Mouse (Mus musculus) right cerebral cortex, adult 18-20 months (tissue): Measurements from ENCODE around the gene Garnl3.
A peak's percentile ranks its signal among the peaks of the same experiment; 100 is the strongest.

Experiments
- DNase-seq: peaks from one replicate; pipeline ENCODE4 v3.0.0; 2022; ENCODE audit warnings: mixed read lengths

Garnl3 gene

GRCm38 (mm10) chr2:33086671-33087363, 44.6 kb downstream of the Garnl3 start:
- no peak for DNase-seq

DNA sequence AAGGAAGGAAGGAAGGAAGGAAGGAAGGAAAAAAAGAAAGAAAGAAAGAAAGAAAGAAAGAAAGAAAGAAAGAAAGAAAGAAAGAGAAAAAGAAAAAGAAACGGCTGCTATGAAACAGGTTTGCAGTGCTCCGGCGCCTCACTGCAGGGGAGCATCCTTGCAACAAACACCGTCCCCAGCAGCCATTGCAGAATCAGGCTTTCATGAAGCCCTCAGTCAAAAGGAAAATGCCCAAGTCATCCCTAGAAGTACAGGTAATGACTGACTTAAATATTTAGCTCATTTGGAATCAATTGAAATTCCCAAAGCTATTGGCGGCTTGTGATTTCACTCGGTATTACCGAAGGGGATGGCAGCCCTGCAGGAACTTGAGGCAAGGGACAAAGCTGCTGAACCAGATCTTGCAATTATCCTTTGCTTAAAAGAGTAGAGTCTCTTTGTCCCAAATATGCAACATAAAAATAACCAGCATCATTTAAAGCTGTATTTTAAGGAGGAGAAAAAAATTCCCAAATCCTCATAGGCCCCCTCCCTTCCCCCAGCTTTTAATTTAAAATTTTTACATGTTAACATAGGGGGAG, 45.3 kb downstream of the Garnl3 start:
- no peak for DNase-seq

DNA sequence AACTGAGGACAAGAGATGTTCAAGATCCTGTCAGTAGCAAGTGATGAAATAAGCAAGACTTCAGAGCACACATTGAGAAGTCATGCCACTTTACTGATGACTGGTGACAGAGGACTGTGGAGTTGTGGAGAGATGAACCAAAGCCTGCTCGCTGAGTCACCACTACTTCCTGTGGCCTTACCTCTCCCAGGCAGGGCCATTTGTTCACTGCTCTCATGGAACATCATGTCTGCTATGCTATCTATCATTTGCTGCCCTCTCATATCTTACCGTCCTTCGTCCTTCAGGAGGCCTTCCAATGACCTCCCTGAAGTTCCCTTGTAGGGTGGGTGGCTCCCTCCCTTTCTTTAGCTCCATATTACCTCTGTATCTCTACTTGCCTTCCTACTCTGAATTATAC, 47.2 kb downstream of the Garnl3 start:
- DNase-seq = no peak

- DNase-seq = no peak
Observed at GRCm38 (mm10) chr2:33080166-33080565, 51.3 kb downstream of the Garnl3 start.

- DNase-seq = no peak
Observed at GRCm38 (mm10) chr2:33077252-33077651, 54.2 kb downstream of the Garnl3 start.

DNA sequence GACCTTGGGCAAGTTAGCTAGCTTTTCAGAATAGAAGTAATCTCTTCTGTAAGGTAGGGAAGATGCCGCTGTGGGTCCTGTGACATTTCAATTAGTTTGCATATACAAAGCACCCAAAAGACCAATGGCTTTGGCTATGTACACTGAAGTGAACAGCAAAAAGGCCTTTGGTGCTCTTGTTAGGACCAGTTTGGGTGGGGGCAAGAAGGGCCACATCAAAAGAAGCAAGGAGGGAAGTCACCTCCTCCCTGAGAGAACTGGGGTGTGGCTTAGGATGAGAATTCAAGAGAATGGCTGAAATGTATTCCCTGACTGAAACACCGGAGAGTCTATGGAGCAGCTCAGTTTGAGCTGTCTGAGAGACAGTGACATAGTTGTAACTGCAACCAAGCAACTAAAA, 56.5 kb downstream of the Garnl3 start:
- DNase-seq = no peak

DNA sequence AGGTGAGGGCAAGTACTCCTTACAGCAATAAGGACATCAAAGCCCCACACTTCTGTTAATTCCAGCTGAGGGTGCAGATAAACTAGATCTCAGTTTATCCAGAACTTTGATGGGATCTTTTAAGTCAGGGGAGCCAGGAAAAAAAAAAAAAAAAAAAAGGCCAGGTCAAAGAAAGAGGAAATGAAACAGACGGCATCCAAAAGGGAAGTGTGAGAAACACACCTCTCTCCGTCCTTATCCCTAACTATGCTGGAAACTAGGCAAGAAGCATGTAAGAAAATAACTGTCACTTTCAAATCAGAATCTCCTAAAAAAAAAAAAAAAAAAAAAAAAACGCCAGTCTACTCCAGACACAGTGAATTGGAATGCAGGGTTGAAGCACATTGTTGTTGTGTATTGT, 57.3 kb downstream of the Garnl3 start:
- DNase-seq = no peak

DNA sequence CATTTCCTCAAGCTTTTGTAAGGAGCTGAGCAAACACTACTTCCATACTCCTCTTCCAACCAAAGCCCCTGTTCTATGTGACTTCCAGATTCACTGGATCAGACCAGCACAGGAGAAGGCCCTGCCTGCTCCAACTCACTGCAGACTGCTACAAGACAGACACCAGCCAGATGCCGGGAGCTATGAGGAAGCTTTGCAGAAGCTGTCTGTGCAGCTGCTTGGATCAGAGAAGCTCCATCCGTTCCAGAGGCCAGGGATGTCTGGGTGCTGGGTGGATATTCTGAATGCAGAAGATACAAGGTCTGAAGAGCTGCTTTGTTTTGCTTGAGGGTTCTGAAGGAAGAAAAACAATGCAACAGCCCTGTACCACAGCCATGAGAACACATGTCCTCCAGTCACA, 59.1 kb downstream of the Garnl3 start:
- no peak for DNase-seq

DNA sequence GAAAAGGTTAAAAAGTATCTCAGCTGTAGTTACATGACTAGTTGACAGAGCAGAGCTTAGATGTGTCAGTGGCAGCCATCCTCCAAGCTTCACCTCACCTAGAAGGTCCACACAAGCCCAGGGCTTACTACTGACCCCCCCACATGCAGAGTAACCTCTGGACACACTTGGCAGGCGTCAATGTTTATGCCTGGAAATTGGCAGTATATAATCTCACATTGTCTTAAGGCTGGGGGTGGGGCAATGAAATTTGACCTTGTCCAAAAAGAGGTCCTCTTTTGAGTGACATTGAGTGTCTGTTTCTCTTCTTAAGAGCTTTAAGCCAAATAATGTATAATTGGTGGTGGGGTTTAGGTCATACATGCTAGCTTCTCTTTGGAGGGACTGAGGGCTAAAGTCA, 65.8 kb downstream of the Garnl3 start:
- DNase-seq = no peak

- DNase-seq = no peak
Observed at GRCm38 (mm10) chr2:33062744-33063143, 68.7 kb downstream of the Garnl3 start.

- peak; percentile 56 for DNase-seq
Observed at GRCm38 (mm10) chr2:33058926-33059325, 72.5 kb downstream of the Garnl3 start.

DNA sequence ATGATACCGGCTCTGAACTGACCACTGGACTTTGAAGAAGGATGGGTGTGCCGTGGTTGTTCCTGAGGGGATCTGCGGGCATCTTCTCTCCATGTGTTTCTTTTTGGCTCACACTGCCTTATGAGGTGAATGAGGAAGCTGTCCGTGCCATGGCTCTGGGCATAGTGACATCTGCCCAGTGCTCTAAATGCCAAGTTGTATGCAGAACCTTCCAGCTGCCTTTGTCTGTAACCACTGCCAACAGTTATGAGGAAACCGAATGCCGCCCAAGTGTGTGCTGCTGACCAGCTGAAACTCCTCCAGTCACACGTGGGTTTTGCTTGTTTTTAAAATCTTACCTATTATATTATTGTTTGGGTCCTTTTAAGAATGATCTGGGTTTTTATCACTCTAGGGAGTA, 73.9 kb downstream of the Garnl3 start:
- no peak for DNase-seq

GRCm38 (mm10) chr2:33053966-33054365, 77.5 kb downstream of the Garnl3 start:
- no peak for DNase-seq

GRCm38 (mm10) chr2:33047360-33047759, 84.1 kb downstream of the Garnl3 start:
- DNase-seq = no peak

- no peak for DNase-seq
Observed at GRCm38 (mm10) chr2:33046919-33047318, 84.5 kb downstream of the Garnl3 start.

- DNase-seq = no peak
Observed at GRCm38 (mm10) chr2:33045899-33046298, 85.6 kb downstream of the Garnl3 start.

DNA sequence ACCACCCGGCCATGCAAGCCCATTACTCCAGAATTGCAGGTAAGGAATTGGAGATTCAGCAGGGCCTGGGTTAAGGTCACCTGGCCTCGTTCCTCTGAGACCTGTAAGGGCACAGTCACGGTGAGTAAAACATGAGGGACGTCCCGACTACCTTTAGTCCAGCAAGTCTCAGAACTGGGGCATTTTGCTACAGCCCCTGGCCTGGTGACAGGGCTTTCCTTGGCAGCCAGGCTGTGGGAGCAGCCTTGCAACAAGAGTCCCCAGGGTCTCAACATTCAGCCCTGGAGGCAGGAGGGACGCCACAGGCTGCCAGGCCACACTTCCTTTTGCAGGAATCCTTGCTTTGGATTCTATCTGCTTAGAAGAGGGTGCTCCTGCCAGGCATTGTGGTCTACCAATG, 88.7 kb downstream of the Garnl3 start:
- DNase-seq = no peak

GRCm38 (mm10) chr2:33041571-33041970, 89.9 kb downstream of the Garnl3 start:
- no peak for DNase-seq

DNA sequence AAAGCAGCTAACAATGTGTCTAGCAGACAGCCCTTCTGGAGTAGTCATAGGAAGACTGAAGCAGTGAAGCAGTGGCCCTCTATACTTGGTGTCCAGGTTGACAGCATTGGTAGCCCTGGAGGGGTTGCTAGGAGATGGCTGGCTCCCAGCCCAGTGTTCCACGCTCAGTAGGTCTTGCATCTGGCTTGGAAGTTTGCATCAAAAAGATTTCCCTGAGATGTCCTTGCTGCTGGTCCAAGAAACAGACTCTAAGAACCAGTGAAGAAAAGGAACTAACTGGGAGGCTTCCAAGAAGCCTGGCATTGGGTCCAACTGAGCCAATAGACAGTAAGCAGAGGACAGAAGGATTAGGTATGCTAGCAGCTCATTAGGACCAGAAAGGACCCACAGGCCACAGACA, 94.0 kb downstream of the Garnl3 start:
- DNase-seq = peak; percentile 80

- no peak for DNase-seq
Observed at GRCm38 (mm10) chr2:33035297-33035696, 96.2 kb downstream of the Garnl3 start.

DNA sequence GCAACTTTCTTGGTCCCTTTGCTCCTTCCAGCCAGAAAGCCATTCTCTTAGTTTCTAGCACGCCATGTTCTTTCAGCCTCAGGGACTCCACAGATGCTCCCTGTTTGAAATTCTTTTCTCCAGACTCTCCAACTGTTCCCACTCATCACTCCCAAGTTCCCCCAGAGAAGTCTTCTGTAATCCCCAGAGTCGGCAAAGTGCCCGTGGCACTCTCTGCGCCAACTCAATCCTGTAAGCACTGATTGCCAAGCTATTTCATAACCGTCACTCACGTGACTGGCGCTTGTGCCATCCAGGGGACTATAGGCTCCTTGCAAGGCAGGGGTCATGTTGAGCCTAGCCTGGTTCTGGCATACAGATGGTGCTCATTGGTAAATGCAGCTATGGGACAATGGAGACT, 98.2 kb downstream of the Garnl3 start:
- peak; percentile 88 for DNase-seq

DNA sequence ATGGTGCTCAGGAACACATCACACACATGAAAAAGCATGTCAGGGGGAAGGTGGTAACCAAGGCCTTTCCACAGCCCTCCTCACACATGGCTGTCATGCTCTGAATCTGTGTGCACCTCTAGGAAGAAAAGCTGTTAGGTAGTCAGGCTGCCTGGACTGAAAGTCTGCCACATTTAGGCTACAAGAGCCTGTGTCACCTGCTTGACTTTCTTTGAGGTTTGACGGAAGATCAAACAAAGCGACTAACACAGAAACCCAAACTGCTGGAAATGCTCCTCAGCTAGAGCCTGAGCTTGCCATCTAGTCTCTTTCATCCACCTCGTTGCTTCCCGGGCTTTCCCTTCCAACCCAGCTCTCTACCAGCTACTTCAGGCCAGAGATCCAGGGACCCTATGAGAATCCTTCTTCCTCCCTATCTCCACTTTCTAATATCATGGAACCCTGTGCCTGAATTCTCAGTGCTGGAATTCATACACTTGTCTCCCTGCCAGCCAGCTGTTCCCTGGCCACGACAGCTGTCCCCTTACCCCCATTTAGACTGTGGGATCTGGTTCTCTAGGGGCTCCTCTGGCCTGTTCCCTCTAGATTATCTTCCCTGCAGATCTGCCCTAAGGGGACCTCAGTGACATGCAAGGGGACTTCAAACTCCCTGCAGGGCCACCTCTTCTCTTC, 98.9 kb downstream of the Garnl3 start:
- DNase-seq = no peak

- DNase-seq = no peak
Observed at GRCm38 (mm10) chr2:33025040-33025439, 106.4 kb downstream of the Garnl3 start.

GRCm38 (mm10) chr2:33024564-33024963, 106.9 kb downstream of the Garnl3 start:
- DNase-seq = no peak
